Mouse (Mus musculus) bone marrow macrophage, adult 2 months (primary cell): ENCODE data around the gene Acap1.

ENCODE experiments used
- CTCF ChIP-seq: IDR thresholded peaks from 2 replicates; pipeline ENCODE4 v1.5.1; 2012; ENCODE audit warnings: low read depth, mild to moderate bottlenecking, low read length, moderate library complexity
- POLR2A ChIP-seq: IDR thresholded peaks from 2 replicates; pipeline ENCODE4 v1.6.1; 2012; ENCODE audit warnings: mild to moderate bottlenecking, low read depth, low read length, borderline replicate concordance

- no peak for TF ChIP-seq POLR2A
- no peak for TF ChIP-seq CTCF
Observed at GRCm38 (mm10) chr11:69937385-69937784, 42.0 kb upstream of the Acap1 start.
